Comparison of ENCODE assay signal across 8 mouse cellular contexts in genomic region chr8:83748708-83749107, GRCm38 (mm10). TPM values are rescaled to one million over a fixed set of nuclear protein-coding genes. Genes with fewer than 3 reads are reported as not detected.
DNase-seq lines count a peak whose midpoint lies in the region.

No protein-coding gene starts in this region.

- DNase-seq in kidney, adult 9 months = peak; percentile 37
- DNase-seq in kidney, postnatal 25 days = no peak
- peak; percentile 15 to 50 for DNase-seq in gastrocnemius, postnatal 36 days
- DNase-seq in kidney, postnatal 10 days = peak; percentile 55
- DNase-seq in mesoderm, embryonic 11.5 days (ENCODE audit: low read depth, low spot score) = peak; percentile 53
- DNase-seq in thymus, postnatal 25 days = peak; percentile 85
- DNase-seq in urinary bladder, postnatal 14 days (ENCODE audit: low spot score) = no peak
- no peak for DNase-seq in layer of hippocampus, postnatal 25 days (ENCODE audit: extremely low spot score in 1 of 2, low spot score in 1 of 2)

- intact Hi-C loops in gastrocnemius, postnatal 36 days (cut with DNase I) = no loop called here

RNA-seq across cellular contexts. Expression of gene Adgre5, which starts 7.6 kb away (rescaled TPM):
- total RNA-seq in gastrocnemius, postnatal 36 days (2021) = 10 to 100 TPM; 21.9 to 22.5 TPM
- total RNA-seq in layer of hippocampus, postnatal 25 days (2021) = 10 to 100 TPM in 1 of 2 experiments, 1 to 10 TPM in 1; 7.4 to 11.0 TPM

RNA-seq across cellular contexts. Expression of gene Ddx39, which starts 33.7 kb away (rescaled TPM):
- total RNA-seq in gastrocnemius, postnatal 36 days (2021) = 10 to 100 TPM; 11.3 to 12.0 TPM
- 10 to 100 TPM; 14.4 to 17.2 TPM for total RNA-seq in layer of hippocampus, postnatal 25 days (2021)

RNA-seq across cellular contexts. Expression of gene Pkn1, which starts 49.7 kb away (rescaled TPM):
- 10 to 100 TPM; 30.6 to 33.7 TPM for total RNA-seq in gastrocnemius, postnatal 36 days (2021)
- 10 to 100 TPM; 42.2 to 57.6 TPM for total RNA-seq in layer of hippocampus, postnatal 25 days (2021)

Comparison
In these comparisons a context has a peak if more than half of its experiments do, and no peak if none do; other contexts are left out.
1. DNase-seq: peak in kidney, adult 9 months (single experiment), gastrocnemius, postnatal 36 days (2 of 2), kidney, postnatal 10 days (single experiment), mesoderm, embryonic 11.5 days (single experiment) and thymus, postnatal 25 days (single experiment); none in kidney, postnatal 25 days (0 of 2), urinary bladder, postnatal 14 days (single experiment) and layer of hippocampus, postnatal 25 days (0 of 2).